Mouse (Mus musculus): ENCODE data around the gene Fyn.
A peak's percentile ranks its signal among the peaks of the same experiment; 100 is the strongest.

Fyn gene

DNA sequence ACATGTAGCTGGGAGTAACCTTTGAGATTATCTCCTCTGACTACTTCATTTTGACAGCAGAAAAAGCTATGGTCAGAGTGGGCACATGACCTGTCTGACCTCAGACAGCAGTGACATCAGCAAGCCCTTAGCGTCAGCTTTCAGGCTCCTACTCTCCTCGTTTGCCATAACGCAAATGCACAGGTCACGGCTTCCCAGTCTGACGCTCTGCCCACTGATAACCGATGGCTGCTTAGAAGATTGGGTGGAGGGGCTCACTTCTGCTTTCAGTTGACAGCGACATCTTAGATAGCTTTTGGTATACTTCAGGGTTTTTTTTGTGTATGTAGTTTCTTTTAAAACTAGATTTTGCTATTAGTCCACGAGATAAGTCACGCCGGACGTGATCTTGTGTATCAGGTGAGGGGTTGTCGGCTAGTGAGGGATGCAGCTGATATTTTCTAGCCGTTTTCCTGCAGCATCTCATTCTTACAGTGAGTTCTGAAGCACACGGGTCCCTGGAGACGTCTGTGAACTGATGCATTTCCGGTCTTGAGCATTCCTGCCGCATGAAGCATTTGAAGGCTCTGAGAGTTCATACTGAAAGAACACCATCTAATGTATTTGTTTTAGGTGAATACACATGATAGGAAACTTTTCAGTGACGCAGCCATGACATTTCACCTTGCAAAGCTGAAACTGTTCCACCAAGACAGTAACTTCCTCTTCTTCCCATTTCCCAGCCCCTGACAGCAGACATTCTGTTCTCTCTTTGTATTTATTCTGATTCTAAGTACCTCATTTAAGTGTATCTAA lies 44.4 kb downstream of the Fyn start:
- no peak for DNase-seq

DNA sequence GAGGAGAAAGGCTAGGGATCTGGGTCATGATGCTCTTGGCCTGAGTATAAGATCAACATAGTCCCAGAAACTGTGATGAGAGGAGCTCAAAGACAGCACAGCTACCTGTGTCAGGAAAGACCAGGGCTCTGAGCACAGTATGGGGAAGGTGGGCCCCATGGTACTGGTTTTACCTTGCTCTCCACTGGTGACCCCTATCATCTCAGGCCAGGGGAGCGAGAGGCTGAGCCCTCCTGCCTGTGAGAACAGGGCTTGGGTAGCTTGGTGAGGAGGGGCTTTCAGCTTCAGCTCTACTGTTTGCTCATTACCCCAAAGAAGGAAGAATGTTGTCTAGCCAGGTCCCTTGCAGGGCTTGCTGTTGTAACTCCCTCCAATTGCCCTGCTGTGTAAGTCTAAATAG lies 45.4 kb downstream of the Fyn start:
- DNase-seq, result no peak

DNA sequence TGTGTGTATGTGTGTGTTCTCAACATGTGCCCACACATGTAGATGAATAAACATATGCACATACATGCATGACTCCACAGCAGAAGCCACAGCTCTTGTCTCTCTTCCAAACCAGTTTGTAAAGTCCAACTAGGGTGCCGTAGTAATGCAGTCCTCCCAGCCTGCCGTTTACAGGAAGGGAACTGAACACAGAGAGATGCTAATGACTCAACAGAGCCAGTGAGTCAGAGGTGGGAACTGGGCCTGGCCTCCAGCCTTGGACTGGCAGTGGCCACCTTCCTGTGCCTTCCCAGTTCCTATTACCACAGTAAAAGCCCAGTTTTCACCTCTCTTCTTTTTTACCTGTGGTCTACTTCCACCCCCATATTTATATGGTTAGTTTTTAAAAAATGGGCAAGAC lies 46.9 kb downstream of the Fyn start:
- DNase-seq, result no peak

DNA sequence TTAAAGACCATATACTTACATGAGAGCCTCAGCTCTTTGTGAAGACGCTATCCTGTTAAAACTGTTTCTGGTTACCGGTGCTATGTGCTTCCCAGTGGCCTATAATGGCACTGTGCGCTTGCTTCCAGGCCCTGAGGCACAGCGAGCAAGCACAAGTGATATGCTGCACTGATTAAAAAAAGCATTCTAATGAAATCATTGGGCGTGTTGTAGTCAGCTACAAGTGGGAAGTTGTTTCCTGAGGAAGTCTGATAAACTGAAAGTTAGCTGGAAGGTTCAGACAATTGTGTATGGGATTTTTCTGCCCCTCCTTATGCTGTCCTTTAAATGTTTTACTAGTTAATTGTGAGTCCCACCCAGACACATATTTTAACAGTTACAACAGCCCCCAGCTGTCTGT lies 49.0 kb downstream of the Fyn start:
- DNase-seq, result no peak

DNA sequence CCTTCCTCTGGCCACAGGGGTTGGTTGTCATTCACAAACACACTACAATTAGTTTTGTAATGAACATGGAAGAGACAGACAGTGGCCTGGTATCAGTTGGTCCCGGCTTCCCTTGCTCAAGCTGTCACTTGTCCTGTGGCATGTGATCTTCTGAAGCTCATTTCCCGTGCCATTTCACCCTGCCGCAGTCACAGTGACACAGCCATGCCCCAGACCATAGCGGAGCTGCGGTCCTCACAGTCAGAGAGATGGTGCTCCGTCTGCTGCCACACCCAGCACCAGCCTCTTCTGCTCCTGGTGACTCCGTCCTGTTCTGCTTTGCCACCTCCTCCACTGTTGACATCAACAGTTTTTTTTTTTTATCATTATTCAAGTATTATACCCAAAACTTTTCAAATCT lies 49.7 kb downstream of the Fyn start:
- DNase-seq, result no peak

DNA sequence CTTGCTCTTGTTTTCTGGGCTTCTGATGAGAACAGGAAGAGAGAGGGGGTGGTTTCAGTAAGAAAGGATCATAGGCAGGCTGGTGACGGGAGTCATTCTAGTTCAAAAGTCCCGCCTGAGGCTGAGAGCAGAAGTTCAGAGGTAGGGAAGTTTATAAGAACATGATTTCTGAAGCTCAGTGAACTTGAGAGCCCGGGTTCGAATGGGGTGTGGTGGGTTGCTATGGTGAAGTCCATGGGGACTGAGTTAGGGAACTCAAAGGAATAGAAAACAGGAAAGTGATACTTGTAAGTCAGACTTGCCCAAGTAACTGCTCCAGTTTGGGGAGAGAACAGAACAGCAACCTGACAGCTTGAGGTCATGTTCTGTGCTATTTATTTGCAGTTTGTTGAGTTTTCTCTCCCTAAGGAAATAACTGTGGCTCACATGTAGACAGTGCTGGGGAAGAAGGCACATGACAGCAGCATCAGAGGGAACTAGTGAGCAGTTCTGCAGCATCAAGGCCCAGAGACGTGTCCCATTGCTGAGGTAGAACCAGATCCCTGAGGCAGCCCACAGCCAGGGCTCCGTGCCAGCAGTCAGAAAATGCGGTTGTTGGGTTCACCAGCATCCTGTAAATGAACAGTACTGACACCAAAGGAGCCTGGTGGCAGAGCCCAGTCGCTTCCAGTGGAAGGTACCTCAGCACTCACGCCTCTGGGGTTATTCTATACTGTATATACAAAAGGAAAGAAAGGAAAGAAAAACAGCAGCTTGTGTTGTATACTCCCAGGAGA lies 52.4 kb downstream of the Fyn start:
- no peak for DNase-seq

DNA sequence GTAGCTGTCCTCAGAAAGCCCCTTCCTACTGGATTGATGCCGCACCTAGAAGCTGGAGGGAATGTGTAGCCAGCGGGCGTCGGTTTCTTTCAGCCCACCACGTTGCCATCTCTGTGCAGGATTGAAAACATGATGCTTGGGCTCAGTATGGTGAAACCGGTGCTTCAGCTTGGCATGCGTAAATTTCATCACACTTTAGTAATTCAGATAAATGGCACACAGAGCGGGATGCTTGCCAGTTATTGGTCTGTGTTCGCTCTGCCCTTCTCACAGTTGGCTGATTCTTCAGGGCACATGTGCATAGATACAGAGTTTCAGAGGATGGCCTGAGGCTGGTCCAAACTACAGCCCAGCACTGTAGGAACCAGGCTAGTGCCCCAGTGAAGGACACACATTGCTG lies 53.1 kb downstream of the Fyn start:
- no peak for DNase-seq

DNA sequence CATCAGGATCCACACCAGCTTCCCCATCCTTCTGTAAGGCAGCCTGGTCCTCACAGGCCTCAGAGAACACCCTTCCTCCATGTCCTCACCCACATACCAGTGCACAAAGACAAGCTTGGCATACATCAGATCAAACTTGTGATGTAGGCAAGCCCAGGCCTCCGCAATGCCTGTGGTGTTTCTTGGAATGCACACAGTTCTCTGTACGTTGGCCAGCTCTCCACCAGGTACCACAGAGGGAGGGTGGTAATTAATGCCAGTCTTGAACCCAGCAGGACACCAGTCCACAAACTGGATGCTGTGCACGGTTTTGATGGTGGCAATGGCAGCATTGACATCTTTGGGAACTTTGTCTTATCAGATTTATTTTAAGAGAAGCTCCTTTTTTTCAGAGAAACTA lies 56.0 kb downstream of the Fyn start:
- DNase-seq, result no peak

DNA sequence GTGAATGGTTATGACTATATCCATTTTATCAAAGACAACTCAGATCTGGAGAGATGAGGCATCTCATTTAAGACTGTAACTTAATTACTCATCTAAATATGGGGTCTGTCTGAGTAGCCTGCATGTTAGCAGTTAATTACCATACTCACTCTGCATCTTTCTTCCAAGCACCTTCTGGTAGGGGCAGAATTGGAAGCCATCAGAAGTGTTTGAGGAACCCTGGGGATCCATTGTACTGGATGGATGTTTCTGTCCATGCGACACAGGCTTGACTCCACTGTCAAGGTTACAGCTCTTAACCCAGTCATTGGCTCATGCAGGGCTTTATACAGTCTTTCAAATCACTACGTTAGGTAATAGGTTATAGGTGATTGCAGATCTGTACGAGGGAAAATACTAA lies 57.4 kb downstream of the Fyn start:
- no peak for DNase-seq

DNA sequence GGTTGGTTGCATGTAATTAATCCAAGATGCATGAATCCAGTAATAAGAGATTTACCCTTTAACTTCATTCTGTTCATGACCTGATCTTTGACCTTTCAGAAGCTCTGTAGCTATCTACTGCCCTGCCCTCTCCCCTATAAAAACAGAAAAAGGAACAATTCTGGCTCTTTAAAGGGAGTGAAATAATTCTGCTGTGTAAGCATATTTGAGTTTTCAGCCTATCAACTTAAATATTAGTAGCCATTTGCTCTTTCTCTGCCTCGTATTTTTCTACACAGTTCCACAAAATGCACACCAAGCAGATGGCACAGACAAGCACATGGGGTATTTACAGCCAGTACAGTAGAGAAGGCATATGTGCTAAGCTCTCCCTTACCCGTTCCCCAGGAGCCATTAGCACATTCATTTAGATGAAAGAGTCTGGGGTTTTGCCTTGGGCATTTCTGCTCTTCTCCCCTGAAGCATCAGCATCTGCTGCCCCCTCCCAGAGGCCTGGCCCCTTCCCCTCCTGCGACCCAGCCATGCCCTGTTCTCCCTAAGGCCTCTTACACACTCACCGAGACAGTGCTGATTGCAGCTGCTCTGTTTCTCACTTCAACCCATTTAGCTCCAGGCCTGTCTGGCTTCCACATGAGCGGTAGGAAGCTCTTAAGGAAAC lies 58.3 kb downstream of the Fyn start:
- DNase-seq, result no peak

DNA sequence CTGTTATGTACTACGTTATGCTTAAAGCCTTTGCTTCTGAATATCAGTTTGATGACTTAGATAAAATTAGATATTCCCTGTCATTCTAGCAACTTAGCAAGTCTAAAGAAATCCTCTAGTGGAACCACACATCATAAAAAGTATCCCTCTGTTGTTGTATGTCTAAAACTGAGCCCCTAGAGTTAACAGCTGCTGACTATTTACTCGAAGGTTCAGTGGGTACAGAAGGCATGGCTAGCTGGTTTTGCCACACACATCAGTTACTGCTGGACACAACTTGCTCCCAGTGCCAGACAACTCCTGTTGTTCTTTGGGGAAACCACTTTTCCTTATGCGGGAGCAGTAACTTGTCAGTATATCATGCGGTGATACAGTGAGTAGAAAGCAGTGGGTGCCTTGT lies 61.0 kb downstream of the Fyn start:
- no peak for DNase-seq

DNA sequence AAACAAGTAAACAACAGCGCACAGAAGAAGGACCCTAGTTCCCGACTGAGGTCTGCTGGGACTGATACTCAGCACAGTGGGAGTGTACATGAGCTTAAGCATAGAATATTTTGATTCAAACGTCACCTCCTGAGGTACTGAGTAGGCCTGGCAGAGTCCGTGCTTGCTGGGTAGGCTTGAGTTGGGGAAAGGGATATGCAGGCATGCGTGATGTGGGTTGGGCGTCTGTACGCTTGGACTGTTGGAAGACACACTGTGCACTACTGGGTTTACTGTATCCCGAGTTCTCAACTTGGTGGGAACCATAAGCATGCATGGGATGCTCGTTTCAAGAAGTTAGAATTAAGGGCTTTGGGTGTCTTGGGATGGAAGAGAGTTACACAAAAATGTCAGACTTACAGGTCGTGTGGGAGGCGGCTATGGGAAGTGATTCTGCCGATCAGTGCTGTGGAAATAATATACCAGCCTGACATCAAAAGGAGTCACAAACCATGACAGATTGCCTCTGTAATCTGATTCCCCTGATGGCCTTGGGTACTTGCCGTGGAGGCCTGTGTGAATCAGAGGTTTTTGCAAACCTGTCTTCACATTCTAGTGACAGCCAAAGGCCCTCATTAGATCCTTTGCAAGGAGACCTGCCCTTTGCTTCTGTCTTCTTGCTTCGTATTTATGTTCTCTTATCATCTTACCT lies 61.6 kb downstream of the Fyn start:
- no peak for DNase-seq

DNA sequence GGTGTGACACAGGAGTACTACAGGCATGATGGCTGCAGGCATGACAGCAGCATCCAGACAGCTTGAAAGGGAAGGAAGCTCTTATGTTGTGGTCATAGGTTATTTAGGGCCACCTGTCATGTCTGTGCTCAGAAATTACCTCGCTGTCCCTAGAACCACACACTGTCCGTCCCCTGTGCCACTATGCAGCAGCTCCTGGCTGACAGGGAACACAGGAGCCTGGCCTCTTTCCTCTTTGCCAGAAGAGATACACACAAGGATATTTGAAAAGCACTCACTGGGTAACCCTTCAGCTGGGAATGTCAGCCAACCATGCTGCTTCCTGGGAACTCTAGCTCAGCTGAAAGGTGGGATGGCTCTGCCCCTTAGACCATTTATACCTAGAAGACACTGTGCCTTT lies 62.6 kb downstream of the Fyn start:
- DNase-seq, result no peak

DNA sequence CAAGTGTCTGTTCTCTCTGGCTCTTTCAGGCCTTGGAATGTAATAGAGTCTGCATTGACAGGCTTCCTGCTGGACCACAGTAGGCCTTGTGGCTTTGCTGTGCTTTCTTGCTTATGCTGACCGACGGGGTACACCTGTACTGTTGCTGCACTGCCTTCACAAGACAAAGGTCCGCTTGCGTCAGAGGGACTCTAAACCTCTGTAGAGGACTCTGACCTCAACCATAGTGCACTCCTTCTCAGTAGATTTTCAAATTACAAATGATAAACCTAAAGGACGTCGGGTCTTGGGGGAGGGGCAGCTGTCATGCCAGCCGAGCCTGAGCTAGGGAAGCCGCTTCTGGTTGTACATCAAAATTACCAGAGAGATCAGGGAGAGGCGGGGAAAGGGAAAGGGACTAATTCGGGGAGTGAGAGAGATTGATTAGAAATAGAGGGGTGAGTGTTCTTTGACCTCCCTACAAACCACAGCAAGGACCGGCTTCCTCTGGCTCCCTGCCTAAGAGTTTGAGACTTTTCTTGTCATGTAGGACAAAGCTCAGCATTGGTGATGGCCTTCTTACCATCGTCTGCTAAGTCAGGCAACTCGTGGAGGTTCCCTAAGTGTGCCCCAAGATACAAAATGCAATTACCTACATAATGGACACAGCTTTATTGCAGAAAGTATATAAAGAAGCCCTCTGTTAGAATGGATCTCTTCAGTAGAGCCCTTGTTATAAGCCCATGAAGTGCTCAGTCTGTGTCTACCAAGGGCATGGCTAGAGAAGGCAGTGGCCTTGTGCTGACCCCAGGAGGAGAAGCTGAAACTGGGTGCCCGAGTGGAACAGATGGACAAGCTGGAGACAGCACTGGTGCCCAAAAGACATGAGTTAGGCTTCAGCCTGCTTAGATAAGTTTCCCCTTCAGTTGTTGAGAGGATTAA lies 64.3 kb downstream of the Fyn start:
- DNase-seq, result peak; percentile 42

DNA sequence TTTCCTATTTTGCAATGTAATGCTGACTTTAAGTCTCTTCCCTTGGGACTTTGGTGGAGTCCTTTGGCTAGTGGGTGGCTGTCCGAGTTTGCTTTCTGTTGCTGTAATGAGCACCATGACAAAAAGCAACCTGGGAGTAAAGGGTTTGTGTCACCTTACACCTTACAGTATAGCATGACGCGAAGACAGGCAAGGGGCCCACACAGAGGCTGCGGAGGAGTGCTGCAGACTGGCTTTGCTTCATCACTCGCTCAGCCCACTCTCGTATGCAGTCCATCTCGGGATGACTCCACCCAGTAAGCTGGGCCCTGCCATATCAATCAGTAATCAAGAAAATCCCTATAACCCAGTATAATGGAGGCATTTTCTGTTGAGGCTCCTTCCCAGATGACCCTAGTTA lies 65.2 kb downstream of the Fyn start:
- DNase-seq, result no peak

DNA sequence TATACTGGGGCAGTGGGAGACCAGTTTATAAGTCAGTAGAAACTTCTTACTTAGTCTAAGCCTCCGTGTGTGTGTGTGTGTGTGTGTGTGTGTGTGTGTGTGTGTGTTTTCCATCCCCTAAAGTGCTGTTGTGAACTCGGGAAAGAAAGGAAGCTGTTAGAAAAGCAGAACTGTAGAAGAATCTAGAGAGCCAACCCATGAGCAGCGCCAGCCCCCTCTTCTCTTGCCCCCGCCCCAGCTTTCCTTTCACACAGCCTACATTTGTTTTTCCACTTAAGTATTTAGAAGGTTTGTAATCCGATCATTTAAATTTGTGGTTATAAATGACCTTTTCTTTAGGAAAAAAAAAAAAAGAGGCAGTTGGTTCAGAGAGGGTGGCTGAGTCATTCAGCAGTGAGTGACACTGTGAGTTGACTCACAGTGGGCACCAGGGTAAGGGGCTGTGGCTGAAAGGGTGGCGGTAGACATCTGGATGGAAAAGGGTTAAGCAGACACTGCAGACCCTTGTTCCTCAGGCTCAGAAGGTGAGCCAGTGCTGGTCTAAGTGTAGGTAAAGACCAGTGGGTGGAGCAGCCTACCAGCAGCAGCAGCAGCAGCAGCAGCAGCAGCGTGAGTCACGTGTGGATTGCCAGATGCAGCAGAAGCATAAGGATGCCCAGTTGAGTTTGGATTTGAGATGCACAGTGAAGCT lies 66.2 kb downstream of the Fyn start:
- DNase-seq, result no peak

DNA sequence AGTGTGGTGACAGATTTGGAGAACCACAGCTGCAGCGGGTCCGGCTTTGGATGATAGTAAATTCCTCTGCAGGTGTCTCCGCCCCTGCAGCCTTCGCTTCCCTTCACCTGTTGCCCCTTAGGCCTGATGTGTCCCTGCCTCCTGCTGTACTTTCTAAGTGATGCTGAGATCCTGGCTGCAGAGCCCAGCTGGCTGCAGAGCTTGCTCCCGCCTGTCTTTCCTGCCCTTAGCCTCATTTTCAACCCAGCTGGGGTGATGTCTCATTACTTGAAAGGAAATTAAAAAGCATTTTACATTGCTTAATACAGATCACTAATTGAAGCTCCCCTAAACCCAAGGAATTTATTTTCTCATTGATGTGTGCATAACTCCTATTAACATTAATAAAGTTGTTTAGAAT lies 70.2 kb downstream of the Fyn start:
- DNase-seq, result no peak

DNA sequence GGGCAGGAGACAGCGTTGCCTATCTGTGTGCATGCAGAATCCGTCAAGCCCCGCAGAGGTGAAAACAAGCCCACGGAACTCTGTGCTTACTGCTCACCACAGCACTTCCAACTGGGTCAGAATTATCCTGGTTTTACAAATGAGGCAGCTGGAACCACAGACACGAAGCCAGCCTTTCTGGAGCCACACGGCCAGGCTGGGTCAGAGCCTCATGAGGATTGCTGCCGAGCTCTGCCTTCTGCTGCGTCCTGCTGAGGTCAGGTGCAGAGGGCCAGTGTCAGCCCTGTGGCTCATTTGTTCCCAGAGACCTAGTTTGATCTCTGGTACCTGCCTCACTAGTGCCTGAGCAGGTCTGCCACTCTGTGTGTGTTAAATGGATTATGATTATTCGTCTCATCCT lies 71.9 kb downstream of the Fyn start:
- no peak for DNase-seq

DNA sequence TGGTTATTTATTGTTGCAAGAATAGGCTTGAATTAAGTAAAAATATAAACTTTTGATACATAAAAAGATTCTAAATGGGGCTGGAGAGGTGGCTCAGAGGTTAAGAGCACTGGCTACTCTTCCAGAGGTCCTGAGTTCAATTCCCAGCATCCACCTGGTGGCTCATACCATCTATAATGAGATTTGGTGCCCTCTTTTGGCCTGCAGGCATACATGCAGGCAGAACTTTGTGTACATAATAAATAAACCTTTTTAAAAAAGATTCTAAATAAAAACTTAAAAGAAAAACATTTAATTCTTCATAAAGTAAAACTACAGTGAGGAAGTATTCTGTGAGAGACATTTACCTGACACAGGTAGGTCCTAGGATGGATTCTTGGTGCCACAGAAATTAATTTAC lies 73.0 kb downstream of the Fyn start:
- no peak for DNase-seq

DNA sequence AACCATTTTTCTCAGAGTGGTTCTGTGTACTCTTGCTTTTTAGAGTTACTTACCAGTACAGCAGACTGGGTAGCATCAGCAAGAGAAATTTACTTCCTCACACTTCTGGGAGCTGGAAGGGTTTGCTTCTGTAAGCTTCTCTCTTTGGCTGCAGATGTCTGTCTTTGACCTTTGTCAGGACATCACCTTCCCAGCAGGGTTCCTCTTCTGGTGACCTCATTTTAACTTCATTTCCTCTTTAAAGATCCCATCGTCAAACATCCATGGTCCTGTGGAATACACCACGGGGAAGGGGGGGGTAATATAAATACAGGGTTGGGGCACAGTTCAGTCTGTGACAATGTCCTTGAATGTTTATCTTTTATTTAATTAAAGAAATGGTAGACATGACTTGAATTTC lies 74.5 kb downstream of the Fyn start:
- DNase-seq, result no peak

DNA sequence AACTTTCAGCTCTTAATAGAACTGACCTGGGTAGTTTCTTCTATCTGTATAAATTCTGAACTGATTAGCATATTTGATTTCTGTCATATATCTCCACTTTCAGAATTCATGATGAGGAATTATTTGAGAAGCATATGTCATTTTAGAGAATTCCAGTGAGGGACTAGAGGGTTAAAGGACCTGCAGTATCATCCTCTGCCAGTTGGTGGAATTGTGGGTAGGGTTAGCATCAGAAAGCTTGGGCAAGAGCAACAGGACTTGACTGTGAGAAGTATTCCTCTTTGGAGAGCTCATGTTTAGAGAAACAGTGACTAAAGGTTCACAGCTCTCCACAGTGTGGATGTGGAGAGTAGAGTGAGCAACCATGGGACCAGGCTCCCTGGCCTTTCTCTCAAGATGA lies 75.3 kb downstream of the Fyn start:
- no peak for DNase-seq

DNA sequence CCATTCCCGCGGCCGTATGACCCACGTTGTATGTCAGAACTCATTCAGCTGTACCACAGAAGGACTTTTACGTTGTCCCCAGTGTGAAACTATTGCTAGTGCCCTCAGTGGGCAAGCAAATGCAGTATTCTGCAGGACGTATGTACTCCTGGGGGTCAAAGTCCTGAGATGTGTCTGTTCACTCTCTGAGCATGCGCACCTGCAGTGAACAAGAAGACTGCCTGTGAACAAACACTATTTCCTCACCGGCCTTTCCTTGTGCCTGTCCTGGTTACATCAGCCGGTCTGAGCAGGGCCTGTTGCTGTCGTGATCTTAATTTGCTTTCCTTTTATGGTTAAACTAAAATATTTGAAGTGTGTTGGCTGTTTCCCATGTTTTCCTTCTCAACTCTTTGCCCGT lies 77.2 kb downstream of the Fyn start:
- DNase-seq, result no peak

All from kidney, postnatal 14 days (tissue).